Mouse (Mus musculus): ENCODE measurements at regions not wholly inside any gene's neighbourhood (a gene's known extent, or its start where the extent isn't known, plus 50 kb on each side); places are given as distances from the start of the nearest gene placed in this dataset.

GRCm38 (mm10) chr3:9200156-9200555 lies 409.7 kb downstream of the Zfp704 start:
- H3K9ac ChIP-seq: no peak overlapping the region
- ATAC-seq (ENCODE audit: low FRiP score): no peak
- no peaks in the 10 kb centered on the region for H3K9me3 ChIP-seq (replicated peaks)
- no peaks in the 10 kb centered on the region for H3K36me3 ChIP-seq
- no peak overlapping the region for H3K27ac ChIP-seq
- 78% methylated on average over 5 of the region's 5 CpGs for WGBS
- no peak overlapping the region for H3K4me2 ChIP-seq (replicated peaks)
- H3K4me1 ChIP-seq: no peaks in the 10 kb centered on the region
- H3K4me3 ChIP-seq: no peak overlapping the region
- H3K27me3 ChIP-seq: no peaks in the 10 kb centered on the region

- Histone ChIP-seq H3K36me3 (no peaks in the 10 kb centered on the region), H3K27me3 (no peaks in the 10 kb centered on the region), H3K4me3 (no peak overlapping the region), H3K27ac (no peak overlapping the region), H3K4me1 (no peaks in the 10 kb centered on the region), H3K4me2 (replicated peaks) (no peak overlapping the region), H3K9me3 (replicated peaks) (no peaks in the 10 kb centered on the region), H3K9ac (no peak overlapping the region)
- no peak for ATAC-seq (ENCODE audit: low FRiP score)
- 88% methylated on average over 9 of the region's 9 CpGs for WGBS
Measured at GRCm38 (mm10) chr3:9198652-9199332, 411.1 kb downstream of the Zfp704 start.

- no peaks in the 10 kb centered on the region for H3K4me1 ChIP-seq
- H3K9ac ChIP-seq: no peak overlapping the region
- H3K4me3 ChIP-seq: no peak overlapping the region
- no peak overlapping the region for H3K27ac ChIP-seq
- WGBS: 82% methylated on average over 8 of the region's 8 CpGs
- H3K9me3 ChIP-seq (replicated peaks): no peaks in the 10 kb centered on the region
- no peaks in the 10 kb centered on the region for H3K27me3 ChIP-seq
- no peaks in the 10 kb centered on the region for H3K36me3 ChIP-seq
- no peak for ATAC-seq (ENCODE audit: low FRiP score)
- no peak overlapping the region for H3K4me2 ChIP-seq (replicated peaks)
Measured at GRCm38 (mm10) chr3:9195781-9196180, 414.1 kb downstream of the Zfp704 start.

GRCm38 (mm10) chr3:9189366-9190287 lies 420.3 kb downstream of the Zfp704 start:
- H3K9ac ChIP-seq: no peak overlapping the region
- 88% methylated on average over 15 of the region's 15 CpGs for WGBS
- H3K4me1 ChIP-seq: no peaks in the 10 kb centered on the region
- H3K36me3 ChIP-seq: no peaks in the 10 kb centered on the region
- no peak overlapping the region for H3K4me2 ChIP-seq (replicated peaks)
- H3K27me3 ChIP-seq: no peaks in the 10 kb centered on the region
- no peaks in the 10 kb centered on the region for H3K9me3 ChIP-seq (replicated peaks)
- no peak overlapping the region for H3K4me3 ChIP-seq
- H3K27ac ChIP-seq: no peak overlapping the region
- no peak for ATAC-seq (ENCODE audit: low FRiP score)

- ATAC-seq (ENCODE audit: low FRiP score): no peak
- 89% methylated on average over 6 of the region's 6 CpGs for WGBS
- Histone ChIP-seq H3K9ac (no peak overlapping the region), H3K27me3 (no peaks in the 10 kb centered on the region), H3K9me3 (replicated peaks) (no peaks in the 10 kb centered on the region), H3K4me1 (no peaks in the 10 kb centered on the region), H3K27ac (no peak overlapping the region), H3K4me3 (no peak overlapping the region), H3K36me3 (no peaks in the 10 kb centered on the region), H3K4me2 (replicated peaks) (no peak overlapping the region)
Measured at GRCm38 (mm10) chr3:9186364-9187120, 423.3 kb downstream of the Zfp704 start.

GRCm38 (mm10) chr3:9181576-9181975 lies 428.3 kb downstream of the Zfp704 start:
- no peak overlapping the region for H3K4me2 ChIP-seq (replicated peaks)
- no peaks in the 10 kb centered on the region for H3K4me1 ChIP-seq
- H3K36me3 ChIP-seq: no peaks in the 10 kb centered on the region
- no peak for ATAC-seq (ENCODE audit: low FRiP score)
- no peaks in the 10 kb centered on the region for H3K27me3 ChIP-seq
- no peak overlapping the region for H3K27ac ChIP-seq
- no peaks in the 10 kb centered on the region for H3K9me3 ChIP-seq (replicated peaks)
- no peak overlapping the region for H3K9ac ChIP-seq
- H3K4me3 ChIP-seq: no peak overlapping the region
- WGBS: 91% methylated on average over 11 of the region's 11 CpGs

GRCm38 (mm10) chr3:9179641-9180040 lies 430.2 kb downstream of the Zfp704 start:
- Histone ChIP-seq H3K4me3 (no peak overlapping the region), H3K27ac (no peak overlapping the region), H3K4me2 (replicated peaks) (no peak overlapping the region), H3K9ac (no peak overlapping the region), H3K9me3 (replicated peaks) (no peaks in the 10 kb centered on the region), H3K36me3 (no peaks in the 10 kb centered on the region), H3K27me3 (no peaks in the 10 kb centered on the region), H3K4me1 (no peaks in the 10 kb centered on the region)
- WGBS: 73% methylated on average over 6 of the region's 6 CpGs
- no peak for ATAC-seq (ENCODE audit: low FRiP score)

GRCm38 (mm10) chr3:9174517-9174832 lies 435.4 kb downstream of the Zfp704 start:
- peaks cover 10% of the 10 kb centered on the region for H3K4me1 ChIP-seq
- H3K27me3 ChIP-seq: peaks cover 6% of the 10 kb centered on the region
- H3K27ac ChIP-seq: 0 out of 2 replicates have a peak overlapping the region, but pooled peaks have one; percentile 24
- no peak overlapping the region for H3K9ac ChIP-seq
- WGBS: 72% methylated on average over 2 of the region's 2 CpGs
- H3K36me3 ChIP-seq: no peaks in the 10 kb centered on the region
- no peaks in the 10 kb centered on the region for H3K9me3 ChIP-seq (replicated peaks)
- ATAC-seq (ENCODE audit: low FRiP score): no peak
- no peak overlapping the region for H3K4me2 ChIP-seq (replicated peaks)
- H3K4me3 ChIP-seq: no peak overlapping the region

- Histone ChIP-seq H3K4me1 (peaks cover 10% of the 10 kb centered on the region), H3K36me3 (no peaks in the 10 kb centered on the region), H3K9me3 (replicated peaks) (no peaks in the 10 kb centered on the region), H3K27ac (0 out of 2 replicates have a peak overlapping the region, but pooled peaks have one; percentile 24), H3K4me2 (replicated peaks) (no peak overlapping the region), H3K9ac (no peak overlapping the region), H3K27me3 (peaks cover 6% of the 10 kb centered on the region), H3K4me3 (no peak overlapping the region)
- peak; percentile 93 for ATAC-seq (ENCODE audit: low FRiP score)
- 41% methylated on average over 16 of the region's 16 CpGs for WGBS
Measured at GRCm38 (mm10) chr3:9173643-9174516, 436.0 kb downstream of the Zfp704 start.

- WGBS: 28% methylated on average over 1 of the region's 1 CpGs
- Histone ChIP-seq H3K36me3 (no peaks in the 10 kb centered on the region), H3K27me3 (peaks cover 6% of the 10 kb centered on the region), H3K9me3 (replicated peaks) (no peaks in the 10 kb centered on the region), H3K4me1 (peaks cover 10% of the 10 kb centered on the region), H3K27ac (no peak overlapping the region), H3K4me2 (replicated peaks) (no peak overlapping the region), H3K9ac (no peak overlapping the region), H3K4me3 (no peak overlapping the region)
- no peak for ATAC-seq (ENCODE audit: low FRiP score)
Measured at GRCm38 (mm10) chr3:9171970-9172369, 437.9 kb downstream of the Zfp704 start.

GRCm38 (mm10) chr3:9168955-9169354 lies 440.9 kb downstream of the Zfp704 start:
- Histone ChIP-seq H3K27ac (no peak overlapping the region), H3K36me3 (no peaks in the 10 kb centered on the region), H3K9ac (no peak overlapping the region), H3K4me2 (replicated peaks) (no peak overlapping the region), H3K9me3 (replicated peaks) (no peaks in the 10 kb centered on the region), H3K27me3 (peaks cover 6% of the 10 kb centered on the region), H3K4me1 (peaks cover 3% of the 10 kb centered on the region), H3K4me3 (no peak overlapping the region)
- WGBS: 73% methylated on average over 12 of the region's 12 CpGs
- ATAC-seq (ENCODE audit: low FRiP score): no peak
